Mouse (Mus musculus): Measurements from ENCODE around the gene Zzz3. TPM values are rescaled to one million over a fixed set of nuclear protein-coding genes. Genes with fewer than 3 reads are reported as not detected.
A peak's percentile ranks its signal among the peaks of the same experiment; 100 is the strongest.

Zzz3 gene
- polyA plus RNA-seq, 1 experiment, result 11.5 TPM

DNA sequence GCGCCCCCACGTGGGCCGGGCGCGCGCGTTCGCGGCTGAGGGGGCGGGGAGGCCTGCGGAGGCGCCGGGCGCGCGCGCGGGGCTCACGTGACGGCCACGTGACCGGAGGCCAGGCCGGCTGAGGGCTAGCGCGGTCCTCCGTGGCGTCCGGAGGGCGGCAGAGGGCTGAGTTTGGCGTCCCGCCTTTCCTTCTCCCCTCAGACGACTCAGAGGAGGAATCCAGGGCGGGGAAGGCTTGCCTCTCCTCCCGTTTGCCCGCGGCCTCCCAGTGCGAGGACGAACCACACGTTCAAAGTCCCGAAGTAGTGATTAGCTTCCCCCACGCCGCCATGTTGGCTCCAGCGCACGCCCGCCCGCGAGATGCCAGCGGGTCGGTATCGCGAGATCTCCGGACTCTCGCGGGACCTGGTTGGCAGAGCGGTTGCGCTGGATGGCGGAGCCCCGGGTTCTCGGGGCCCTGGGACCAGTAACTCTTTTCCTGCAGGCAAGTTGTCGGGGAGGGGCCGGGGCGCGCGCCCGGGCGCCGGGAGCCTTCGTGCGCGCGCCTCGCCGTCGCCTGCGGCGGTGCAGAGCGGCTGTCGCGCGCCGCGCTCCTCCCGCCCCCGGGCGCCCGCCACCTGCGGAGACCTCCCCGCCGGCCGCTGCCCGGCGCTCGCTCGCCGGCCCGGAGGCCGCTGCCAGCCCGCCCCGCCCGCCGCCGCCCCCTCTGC lies 1.2 kb downstream of the Zzz3 start:
- Histone ChIP-seq H3K27ac (ENCODE audit: control insufficient read depth, insufficient read depth, low read depth, low read length, poor library complexity) (peak overlapping the region; percentile 91), H3K4me3 (replicated peaks; ENCODE audit: control insufficient read depth, low read depth, low read length) (peak overlapping the region; percentile 87), H3K4me1 (ENCODE audit: control insufficient read depth, insufficient read depth, low read length) (no peaks in the 10 kb centered on the region)
- TF ChIP-seq POLR2A (IDR thresholded peaks at IDR 0.05; ENCODE audit: borderline replicate concordance, control insufficient read depth, low read depth, low read length) (peak; percentile 85), CTCF (IDR thresholded peaks at IDR 0.05; ENCODE audit: control insufficient read depth, insufficient read depth, low read length) (no peak)
- WGBS, result 4% methylated on average over 94 of the region's 102 CpGs

DNA sequence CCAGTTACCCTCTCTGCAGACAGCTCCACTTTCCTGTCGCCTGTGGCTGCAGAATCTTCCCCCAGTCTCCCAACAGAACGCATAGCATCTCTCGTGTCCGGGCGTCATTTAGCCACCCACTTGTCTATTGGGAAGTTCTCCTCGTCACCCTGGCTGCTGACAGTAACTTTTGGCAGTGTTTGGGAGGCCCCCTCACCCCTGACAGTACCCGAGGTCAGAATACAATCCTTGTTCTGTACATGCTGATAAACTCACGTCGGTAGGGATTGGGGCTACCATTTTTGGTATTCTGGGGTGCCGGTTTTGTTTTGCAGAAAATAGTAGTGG lies 1.7 kb downstream of the Zzz3 start:
- WGBS, result under 1% methylated on average over 10 of the region's 10 CpGs
- Histone ChIP-seq H3K27ac (ENCODE audit: control insufficient read depth, insufficient read depth, low read depth, low read length, poor library complexity) (peak overlapping the region; percentile 91), H3K4me3 (replicated peaks; ENCODE audit: control insufficient read depth, low read depth, low read length) (peak overlapping the region; percentile 87), H3K4me1 (ENCODE audit: control insufficient read depth, insufficient read depth, low read length) (no peaks in the 10 kb centered on the region)
- no peak for TF ChIP-seq POLR2A (IDR thresholded peaks at IDR 0.05; ENCODE audit: borderline replicate concordance, control insufficient read depth, low read depth, low read length)
- TF ChIP-seq CTCF (IDR thresholded peaks at IDR 0.05; ENCODE audit: control insufficient read depth, insufficient read depth, low read length), result no peak

DNA sequence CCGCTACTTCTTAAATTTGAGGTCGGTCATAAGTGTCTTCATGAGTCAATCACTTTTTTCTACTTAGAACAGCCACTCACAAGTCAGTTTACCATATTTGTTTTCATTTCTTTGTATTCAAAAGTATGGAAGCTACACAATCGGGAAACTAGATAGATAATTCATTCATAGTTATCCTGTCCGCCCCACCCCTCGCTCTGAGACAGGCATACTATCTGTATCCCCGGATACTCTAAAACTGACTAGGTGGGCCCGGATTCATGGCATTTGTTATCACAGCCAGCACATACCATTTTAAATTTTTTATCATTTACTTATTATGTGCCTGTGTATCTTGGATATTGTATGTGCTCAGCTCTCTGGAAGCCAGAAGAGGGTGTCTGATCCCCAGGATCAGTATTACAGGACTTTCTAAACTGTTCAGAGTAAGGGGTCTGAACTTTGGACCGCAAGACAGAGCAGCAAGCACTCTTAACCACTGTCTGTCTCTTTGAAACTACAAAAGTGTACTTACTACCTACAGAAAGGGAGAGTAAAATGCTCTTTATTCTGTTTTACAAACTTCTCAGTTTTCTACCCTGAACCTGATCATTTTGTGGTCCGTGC lies 2.2 kb downstream of the Zzz3 start:
- no peak for TF ChIP-seq POLR2A (IDR thresholded peaks at IDR 0.05; ENCODE audit: borderline replicate concordance, control insufficient read depth, low read depth, low read length)
- TF ChIP-seq CTCF (IDR thresholded peaks at IDR 0.05; ENCODE audit: control insufficient read depth, insufficient read depth, low read length), result no peak
- Histone ChIP-seq H3K27ac (ENCODE audit: control insufficient read depth, insufficient read depth, low read depth, low read length, poor library complexity) (no peak overlapping the region), H3K4me1 (ENCODE audit: control insufficient read depth, insufficient read depth, low read length) (no peaks in the 10 kb centered on the region), H3K4me3 (replicated peaks; ENCODE audit: control insufficient read depth, low read depth, low read length) (peak overlapping the region; percentile 39)
- 41% methylated on average over 9 of the region's 9 CpGs for WGBS

DNA sequence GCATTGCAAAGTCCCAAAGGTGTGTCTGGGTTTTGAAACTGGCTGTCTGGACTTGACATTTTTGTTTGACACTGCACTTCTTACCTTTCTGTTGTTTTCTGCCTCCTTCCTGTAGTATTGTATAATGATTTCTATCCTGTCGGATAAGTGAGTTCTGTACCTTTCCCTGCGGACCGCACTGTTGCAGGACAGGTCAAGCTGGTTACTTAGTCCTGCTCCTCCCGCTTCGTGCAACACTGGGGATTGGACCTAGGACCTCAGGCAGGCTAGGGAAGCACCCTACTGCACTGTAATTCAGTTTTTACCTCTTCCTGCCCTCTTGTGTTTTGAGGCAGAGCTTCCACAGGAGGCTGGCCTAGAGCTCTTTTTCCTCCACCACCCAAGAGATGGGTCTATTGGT lies 5.2 kb downstream of the Zzz3 start:
- TF ChIP-seq CTCF (IDR thresholded peaks at IDR 0.05; ENCODE audit: control insufficient read depth, insufficient read depth, low read length), result no peak
- TF ChIP-seq POLR2A (IDR thresholded peaks at IDR 0.05; ENCODE audit: borderline replicate concordance, control insufficient read depth, low read depth, low read length), result no peak
- Histone ChIP-seq H3K4me3 (replicated peaks; ENCODE audit: control insufficient read depth, low read depth, low read length) (no peak overlapping the region), H3K27ac (ENCODE audit: control insufficient read depth, insufficient read depth, low read depth, low read length, poor library complexity) (no peak overlapping the region), H3K4me1 (ENCODE audit: control insufficient read depth, insufficient read depth, low read length) (no peaks in the 10 kb centered on the region; the same call in 1 of the 2 replicates)
- 92% methylated on average over 5 of the region's 5 CpGs for WGBS

DNA sequence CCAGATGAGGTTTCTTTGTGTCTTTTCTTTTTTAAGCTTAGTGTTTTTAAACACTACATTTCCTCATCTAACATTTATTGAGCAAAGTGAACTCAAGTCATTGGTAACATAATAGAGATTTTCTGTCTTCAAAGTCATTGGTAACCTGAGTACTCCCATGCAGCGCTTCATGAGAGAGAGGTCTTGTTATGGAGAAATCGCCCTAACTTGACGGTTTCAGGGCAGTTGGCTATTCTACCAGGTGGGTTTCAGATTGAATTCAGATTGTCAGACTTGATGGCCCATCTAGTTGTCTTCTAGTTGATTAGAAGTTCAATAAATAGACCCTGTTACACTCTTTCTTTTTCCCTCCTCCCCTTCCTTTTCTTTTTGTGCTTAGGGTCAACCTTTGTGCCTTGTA lies 5.6 kb downstream of the Zzz3 start:
- no peak overlapping the region for H3K27ac ChIP-seq (ENCODE audit: control insufficient read depth, insufficient read depth, low read depth, low read length, poor library complexity)

DNA sequence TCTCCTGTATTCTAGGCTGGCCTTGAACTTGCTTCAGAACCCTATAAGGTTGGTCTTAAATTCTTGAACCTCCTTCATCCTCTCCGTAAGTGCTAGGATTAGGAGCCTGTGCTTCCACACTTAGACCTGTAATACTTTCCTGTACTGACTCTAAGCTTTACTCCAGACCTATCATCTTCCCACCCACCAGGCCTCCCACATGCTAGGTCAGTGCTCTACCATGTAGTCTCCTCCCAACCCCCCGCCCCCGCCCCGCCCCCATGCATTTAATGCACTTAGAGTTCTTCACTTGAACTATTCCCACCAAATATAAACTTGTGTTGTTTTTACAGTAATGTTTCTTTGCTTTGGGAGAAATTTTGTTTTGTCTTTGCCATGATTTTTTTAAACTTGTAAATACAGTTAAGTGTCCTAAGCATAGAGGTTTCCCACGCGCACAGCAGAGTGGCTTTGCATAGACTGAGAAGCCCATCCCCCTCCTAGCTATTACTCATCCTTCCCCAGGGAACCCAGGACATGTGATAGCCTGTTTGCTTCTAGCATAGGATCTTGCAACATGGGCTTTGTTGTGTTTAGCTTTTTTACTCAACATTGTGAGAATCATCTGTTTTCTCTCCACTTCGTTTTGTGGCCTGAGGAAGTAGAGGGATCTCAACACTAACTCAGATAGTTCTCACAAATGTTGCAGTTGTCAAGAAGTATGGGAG lies 6.8 kb downstream of the Zzz3 start:
- no peak for TF ChIP-seq CTCF (IDR thresholded peaks at IDR 0.05; ENCODE audit: control insufficient read depth, insufficient read depth, low read length)
- TF ChIP-seq POLR2A (IDR thresholded peaks at IDR 0.05; ENCODE audit: borderline replicate concordance, control insufficient read depth, low read depth, low read length), result no peak
- H3K27ac ChIP-seq (ENCODE audit: control insufficient read depth, insufficient read depth, low read depth, low read length, poor library complexity), result no peak overlapping the region
- H3K4me1 ChIP-seq (ENCODE audit: control insufficient read depth, insufficient read depth, low read length), result peaks cover 1% of the 10 kb centered on the region

More for the DNA sequence above, 5.6 kb downstream of the Zzz3 start:
- H3K4me1 ChIP-seq (ENCODE audit: control insufficient read depth, insufficient read depth, low read length), result no peaks in the 10 kb centered on the region; the same call in 1 of the 2 replicates
- TF ChIP-seq CTCF (IDR thresholded peaks at IDR 0.05; ENCODE audit: control insufficient read depth, insufficient read depth, low read length) (no peak), POLR2A (IDR thresholded peaks at IDR 0.05; ENCODE audit: borderline replicate concordance, control insufficient read depth, low read depth, low read length) (no peak)
- 84% methylated on average over 3 of the region's 3 CpGs for WGBS
- H3K4me3 ChIP-seq (replicated peaks; ENCODE audit: control insufficient read depth, low read depth, low read length), result no peak overlapping the region

DNA sequence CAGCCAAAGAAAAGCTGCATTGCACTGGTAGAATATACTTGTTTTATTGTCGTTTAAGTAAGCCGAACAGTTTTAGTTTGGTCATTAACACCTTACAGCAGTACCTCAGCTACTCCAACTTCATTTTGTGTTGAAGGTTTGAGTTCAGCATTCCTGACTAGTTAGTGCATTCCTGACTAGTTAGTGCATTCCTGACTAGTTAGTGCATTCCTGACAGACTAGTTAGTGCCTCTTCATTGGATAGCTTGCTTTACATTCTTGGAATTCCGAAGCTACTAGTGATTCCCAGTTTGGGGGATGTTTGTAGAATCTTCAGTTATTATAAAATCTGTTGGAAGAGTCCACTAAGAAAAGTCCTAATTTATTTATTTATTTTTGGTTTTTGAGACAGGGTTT lies 7.4 kb downstream of the Zzz3 start:
- H3K4me3 ChIP-seq (replicated peaks; ENCODE audit: control insufficient read depth, low read depth, low read length), result no peak overlapping the region
- peaks cover 1% of the 10 kb centered on the region for H3K4me1 ChIP-seq (ENCODE audit: control insufficient read depth, insufficient read depth, low read length)
- 81% methylated on average over 3 of the region's 3 CpGs for WGBS
- no peak for TF ChIP-seq CTCF (IDR thresholded peaks at IDR 0.05; ENCODE audit: control insufficient read depth, insufficient read depth, low read length)
- no peak for TF ChIP-seq POLR2A (IDR thresholded peaks at IDR 0.05; ENCODE audit: borderline replicate concordance, control insufficient read depth, low read depth, low read length)
- no peak overlapping the region for H3K27ac ChIP-seq (ENCODE audit: control insufficient read depth, insufficient read depth, low read depth, low read length, poor library complexity)

More for the DNA sequence above, 6.8 kb downstream of the Zzz3 start:
- no peak overlapping the region for H3K4me3 ChIP-seq (replicated peaks; ENCODE audit: control insufficient read depth, low read depth, low read length)
- WGBS, result 63% methylated on average over 7 of the region's 7 CpGs

DNA sequence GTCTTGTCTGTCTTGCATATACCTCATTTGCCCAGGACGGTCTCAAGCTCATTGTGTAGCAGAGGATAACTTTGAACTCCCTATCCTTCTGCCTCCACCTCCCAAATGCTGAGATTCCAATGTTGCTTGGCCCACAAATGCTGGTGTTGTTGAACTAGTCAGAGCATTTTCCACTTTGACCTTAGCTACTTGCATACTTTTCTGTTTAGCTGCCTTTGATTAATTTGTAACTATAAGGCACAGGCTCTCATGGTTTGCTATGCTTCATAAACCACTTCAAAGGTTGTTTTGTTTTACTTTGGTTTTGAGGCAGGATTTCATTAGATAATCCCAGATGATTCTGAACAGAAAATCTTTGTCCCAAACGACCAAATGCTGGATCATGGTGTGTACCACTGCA lies 8.6 kb downstream of the Zzz3 start:
- TF ChIP-seq CTCF (IDR thresholded peaks at IDR 0.05; ENCODE audit: control insufficient read depth, insufficient read depth, low read length), result no peak
- TF ChIP-seq POLR2A (IDR thresholded peaks at IDR 0.05; ENCODE audit: borderline replicate concordance, control insufficient read depth, low read depth, low read length), result no peak
- Histone ChIP-seq H3K4me3 (replicated peaks; ENCODE audit: control insufficient read depth, low read depth, low read length) (no peak overlapping the region), H3K4me1 (ENCODE audit: control insufficient read depth, insufficient read depth, low read length) (peaks cover 1% of the 10 kb centered on the region), H3K27ac (ENCODE audit: control insufficient read depth, insufficient read depth, low read depth, low read length, poor library complexity) (no peak overlapping the region)
- 79% methylated on average over 2 of the region's 2 CpGs for WGBS

Measured in bone marrow, adult 2 months (tissue).